Mouse (Mus musculus) hindbrain, embryonic 11.5 days (tissue): ENCODE data around the gene Spry2. TPM values are rescaled to one million over a fixed set of nuclear protein-coding genes. Genes with fewer than 3 reads are reported as not detected.
A peak's percentile ranks its signal among the peaks of the same experiment; 100 is the strongest.

ENCODE experiments used
- ATAC-seq: fragments of 200-750 bp; cut with Nextera tagmentation; 2 replicates; pipeline ENCODE4 v1.8.0; 2017; ENCODE audit warnings: mild to moderate bottlenecking, moderate TSS enrichment, moderate library complexity; ENCODE audit not compliant: low FRiP score
- DNase-seq: peaks from one replicate; pipeline ENCODE4 v3.0.0-alpha.2; 2015; ENCODE audit warnings: low spot score
- H3K27ac ChIP-seq: fragments of 300-500 bp; sonication (generic); 2 replicates; pipeline ENCODE4 v1.5.1; 2014; ENCODE audit warnings: mild to moderate bottlenecking, low read depth, low read length
- H3K27me3 ChIP-seq: fragments of 300-500 bp; sonication (generic); 2 replicates; pipeline ENCODE4 v1.6.1; 2014; ENCODE audit warnings: mild to moderate bottlenecking, low read length, moderate library complexity, mixed read lengths; ENCODE audit not compliant: control insufficient read depth, insufficient read depth
- H3K36me3 ChIP-seq: fragments of 300-500 bp; sonication (generic); 2 replicates; pipeline ENCODE4 v1.6.1; 2014; ENCODE audit warnings: mild to moderate bottlenecking, low read length, moderate library complexity, mixed read lengths; ENCODE audit not compliant: control insufficient read depth, insufficient read depth
- H3K4me1 ChIP-seq: fragments of 300-500 bp; sonication (generic); replicated peaks from 2 replicates; pipeline ENCODE4 v1.6.1; 2014; ENCODE audit warnings: low read length, mixed read lengths; ENCODE audit not compliant: control insufficient read depth, insufficient read depth
- H3K4me2 ChIP-seq: fragments of 300-500 bp; sonication (generic); replicated peaks from 2 replicates; pipeline ENCODE4 v1.6.1; 2014; ENCODE audit warnings: mild to moderate bottlenecking, low read depth, low read length
- H3K4me3 ChIP-seq: fragments of 300-500 bp; sonication (generic); 2 replicates; pipeline ENCODE4 v1.5.1; 2014; ENCODE audit warnings: low read depth, low read length
- H3K9ac ChIP-seq: fragments of 300-500 bp; sonication (generic); 2 replicates; pipeline ENCODE4 v1.6.1; 2014; ENCODE audit warnings: low read depth, low read length
- H3K9me3 ChIP-seq: fragments of 300-500 bp; sonication (generic); 2 replicates; pipeline ENCODE4 v1.6.1; 2016; ENCODE audit warnings: low read length; ENCODE audit not compliant: control insufficient read depth
- WGBS: fragments of 180-500 bp; shearing (Covaris S2); extraction: QIAGEN DNeasy Blood & Tissue Kit; methylation state at CpG from one replicate; pipeline ENCODE4 v1.1.7; 2014; 5-methylcytosine and 5-hydroxymethylcytosine counted together
- polyA plus RNA-seq: library from polyadenylated mRNA; unstranded; fragments of >200 nt; fragmentation: Nextera tagmentation; extraction: Ambion mirVana; gene quantifications from 2 replicates; pipeline ENCODE4 v1.2.1, GENCODE M21; 2014

The Spry2 gene
- polyA plus RNA-seq, 1 experiment from 2014 or later: 37.4 TPM

- WGBS: 1% methylated on average over 23 of the region's 23 CpGs
- Histone ChIP-seq H3K4me2 (peak overlapping the region; percentile 40), H3K4me1 (peaks cover 7% of the 10 kb centered on the region; the same call in 1 of the 2 replicates), H3K9ac (peak overlapping the region; percentile 47; the same call in 1 of the 2 replicates), H3K4me3 (0 out of 2 replicates have a peak overlapping the region, but pooled peaks have one; percentile 12), H3K27me3 (no peaks in the 10 kb centered on the region), H3K36me3 (no peaks in the 10 kb centered on the region), H3K9me3 (no peaks in the 10 kb centered on the region), H3K27ac (peak overlapping the region; percentile 47; the same call in 1 of the 2 replicates)
- DNase-seq (peak; percentile 80), ATAC-seq (peak; percentile 78)
Measured at GRCm38 (mm10) chr14:105920395-105921216, 24.0 kb upstream of the Spry2 start.

GRCm38 (mm10) chr14:105907216-105907615 lies 10.6 kb upstream of the Spry2 start:
- no peaks in the 10 kb centered on the region for H3K36me3 ChIP-seq
- no peaks in the 10 kb centered on the region for H3K27me3 ChIP-seq
- ATAC-seq (no peak), DNase-seq (no peak)
- no peak overlapping the region for H3K4me3 ChIP-seq
- no peaks in the 10 kb centered on the region for H3K4me1 ChIP-seq
- no peaks in the 10 kb centered on the region for H3K9me3 ChIP-seq
- WGBS: 87% methylated on average over 6 of the region's 6 CpGs
- H3K9ac ChIP-seq: no peak overlapping the region
- H3K27ac ChIP-seq: no peak overlapping the region
- H3K4me2 ChIP-seq: no peak overlapping the region

- H3K27ac ChIP-seq: no peak overlapping the region
- H3K4me3 ChIP-seq: no peak overlapping the region
- H3K36me3 ChIP-seq: no peaks in the 10 kb centered on the region
- ATAC-seq (no peak), DNase-seq (no peak)
- no peaks in the 10 kb centered on the region for H3K9me3 ChIP-seq
- 93% methylated on average over 5 of the region's 5 CpGs for WGBS
- H3K27me3 ChIP-seq: no peaks in the 10 kb centered on the region
- no peak overlapping the region for H3K4me2 ChIP-seq
- H3K9ac ChIP-seq: no peak overlapping the region
- no peaks in the 10 kb centered on the region for H3K4me1 ChIP-seq
Measured at GRCm38 (mm10) chr14:105905935-105906334, 9.3 kb upstream of the Spry2 start.

GRCm38 (mm10) chr14:105905509-105905908 lies 8.9 kb upstream of the Spry2 start:
- Histone ChIP-seq H3K36me3 (no peaks in the 10 kb centered on the region), H3K27ac (no peak overlapping the region), H3K4me3 (no peak overlapping the region), H3K4me2 (no peak overlapping the region), H3K9ac (no peak overlapping the region), H3K27me3 (no peaks in the 10 kb centered on the region), H3K9me3 (no peaks in the 10 kb centered on the region), H3K4me1 (no peaks in the 10 kb centered on the region)
- 89% methylated on average over 4 of the region's 4 CpGs for WGBS
- ATAC-seq (no peak), DNase-seq (no peak)

GRCm38 (mm10) chr14:105902807-105903206 lies 6.2 kb upstream of the Spry2 start:
- Histone ChIP-seq H3K4me1 (0 out of 2 replicates have a peak, but pooled peaks cover 2% of the 10 kb centered on the region), H3K27me3 (no peaks in the 10 kb centered on the region), H3K4me2 (no peak overlapping the region), H3K9ac (no peak overlapping the region), H3K4me3 (no peak overlapping the region), H3K27ac (no peak overlapping the region), H3K36me3 (no peaks in the 10 kb centered on the region), H3K9me3 (no peaks in the 10 kb centered on the region)
- peak; percentile 61 for DNase-seq
- ATAC-seq: no peak
- 85% methylated on average over 7 of the region's 7 CpGs for WGBS

- Histone ChIP-seq H3K27me3 (no peaks in the 10 kb centered on the region), H3K9me3 (no peaks in the 10 kb centered on the region), H3K4me1 (0 out of 2 replicates have a peak, but pooled peaks cover 2% of the 10 kb centered on the region), H3K4me2 (no peak overlapping the region), H3K4me3 (no peak overlapping the region), H3K9ac (no peak overlapping the region), H3K27ac (no peak overlapping the region), H3K36me3 (no peaks in the 10 kb centered on the region)
- no peak for ATAC-seq
- WGBS: 97% methylated on average over 3 of the region's 3 CpGs
- DNase-seq: no peak
Measured at GRCm38 (mm10) chr14:105900841-105901240, 4.2 kb upstream of the Spry2 start.

GRCm38 (mm10) chr14:105899116-105899515 lies 2.5 kb upstream of the Spry2 start:
- Histone ChIP-seq H3K27ac (peak overlapping the region; percentile 100), H3K4me1 (0 out of 2 replicates have a peak, but pooled peaks cover 2% of the 10 kb centered on the region), H3K9ac (peak overlapping the region; percentile 81), H3K9me3 (no peaks in the 10 kb centered on the region), H3K4me2 (peak overlapping the region; percentile 86), H3K36me3 (no peaks in the 10 kb centered on the region), H3K4me3 (peak overlapping the region; percentile 90), H3K27me3 (no peaks in the 10 kb centered on the region)
- DNase-seq (no peak), ATAC-seq (no peak)
- WGBS: 4% methylated on average over 11 of the region's 11 CpGs

GRCm38 (mm10) chr14:105898266-105899111 lies 1.9 kb upstream of the Spry2 start:
- Histone ChIP-seq H3K4me1 (0 out of 2 replicates have a peak, but pooled peaks cover 2% of the 10 kb centered on the region), H3K4me3 (peak overlapping the region; percentile 90), H3K36me3 (no peaks in the 10 kb centered on the region), H3K27ac (peak overlapping the region; percentile 100), H3K4me2 (peak overlapping the region; percentile 86), H3K27me3 (no peaks in the 10 kb centered on the region), H3K9me3 (no peaks in the 10 kb centered on the region), H3K9ac (peak overlapping the region; percentile 81)
- ATAC-seq: peak; percentile 36
- DNase-seq: peak; percentile 95
- WGBS: under 1% methylated on average over 58 of the region's 58 CpGs
